Mouse (Mus musculus): ENCODE results near the gene Meis1.

DNA sequence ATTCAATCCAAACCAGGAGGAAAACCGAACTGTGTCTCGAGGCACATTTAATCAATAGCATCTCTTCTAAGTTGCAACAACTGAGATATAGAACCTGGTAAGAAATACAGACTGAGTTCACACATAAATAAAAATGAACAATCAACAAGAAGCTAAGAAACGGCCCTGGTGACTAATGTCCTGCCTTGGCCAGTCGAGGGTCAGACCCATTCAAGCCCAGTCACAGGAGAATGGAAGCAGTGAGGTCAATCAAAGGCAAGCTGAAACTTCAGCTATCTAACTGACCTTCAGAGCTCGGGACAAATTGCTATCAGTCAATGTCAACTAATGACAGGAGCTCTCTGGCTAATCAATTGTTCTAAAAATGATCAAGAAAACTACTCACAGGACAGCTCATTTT lies 38.2 kb downstream of the Meis1 start:
- no peak for TF ChIP-seq CTCF (IDR thresholded peaks at IDR 0.05; ENCODE audit: low read depth, low read length)
- TF ChIP-seq POLR2A (IDR thresholded peaks at IDR 0.05; ENCODE audit: insufficient read depth, low read length): no peak
- TF ChIP-seq EP300 (IDR thresholded peaks at IDR 0.05; ENCODE audit: insufficient read depth, low read depth, low read length): no peak
